Mouse (Mus musculus) lung, embryonic 15.5 days (tissue): Measurements from ENCODE around the gene Gucy1a1. TPM values are rescaled to one million over a fixed set of nuclear protein-coding genes. Genes with fewer than 3 reads are reported as not detected.
A peak's percentile ranks its signal among the peaks of the same experiment; 100 is the strongest.

ENCODE experiments used
- ATAC-seq: fragments of 200-750 bp; cut with Nextera tagmentation; 2 replicates; pipeline ENCODE4 v1.8.0; 2017; ENCODE audit warnings: moderate number of reproducible peaks, borderline replicate concordance; ENCODE audit not compliant: low FRiP score, low TSS enrichment; ENCODE audit errors: extremely low read depth
- H3K27ac ChIP-seq: fragments of 300-500 bp; sonication (generic); 2 replicates; pipeline ENCODE4 v1.5.1; 2015; ENCODE audit warnings: moderate library complexity, mild to moderate bottlenecking, inconsistent platforms
- H3K27me3 ChIP-seq: fragments of 300-500 bp; sonication (generic); 2 replicates; pipeline ENCODE4 v1.6.1; 2015; ENCODE audit warnings: inconsistent platforms
- H3K36me3 ChIP-seq: fragments of 300-500 bp; sonication (generic); 2 replicates; pipeline ENCODE4 v1.6.1; 2015; ENCODE audit warnings: inconsistent platforms
- H3K4me1 ChIP-seq: fragments of 300-500 bp; sonication (generic); 2 replicates; pipeline ENCODE4 v1.6.1; 2015; ENCODE audit warnings: inconsistent platforms
- H3K4me2 ChIP-seq: fragments of 300-500 bp; sonication (generic); 2 replicates; pipeline ENCODE4 v1.6.1; 2015; ENCODE audit warnings: inconsistent platforms, mild to moderate bottlenecking, moderate library complexity
- H3K4me3 ChIP-seq: fragments of 300-500 bp; sonication (generic); 2 replicates; pipeline ENCODE4 v1.5.1; 2015; ENCODE audit warnings: mild to moderate bottlenecking, inconsistent platforms
- H3K9ac ChIP-seq: fragments of 300-500 bp; sonication (generic); 2 replicates; pipeline ENCODE4 v1.6.1; 2015; ENCODE audit warnings: inconsistent platforms
- H3K9me3 ChIP-seq: fragments of 300-500 bp; sonication (generic); 2 replicates; pipeline ENCODE4 v1.6.1; 2016; ENCODE audit warnings: inconsistent platforms
- WGBS: fragments of 180-500 bp; shearing (Covaris S2); methylation state at CpG from one replicate; pipeline ENCODE4 v1.1.7; 2015; 5-methylcytosine and 5-hydroxymethylcytosine counted together
- microRNA-seq: library from miRNA; unstranded; fragments of <30 nt; microRNA quantifications from one replicate; pipeline ENCODE4, GENCODE M21; 2016
- polyA plus RNA-seq: library from polyadenylated mRNA; unstranded; fragments of >200 nt; fragmentation: Nextera tagmentation; extraction: Ambion mirVana; gene quantifications from 2 replicates; pipeline ENCODE4 v1.2.1, GENCODE M21; 2015

The Gucy1a1 gene
- polyA plus RNA-seq, 1 experiment from 2014 or later: 98.8 TPM

DNA sequence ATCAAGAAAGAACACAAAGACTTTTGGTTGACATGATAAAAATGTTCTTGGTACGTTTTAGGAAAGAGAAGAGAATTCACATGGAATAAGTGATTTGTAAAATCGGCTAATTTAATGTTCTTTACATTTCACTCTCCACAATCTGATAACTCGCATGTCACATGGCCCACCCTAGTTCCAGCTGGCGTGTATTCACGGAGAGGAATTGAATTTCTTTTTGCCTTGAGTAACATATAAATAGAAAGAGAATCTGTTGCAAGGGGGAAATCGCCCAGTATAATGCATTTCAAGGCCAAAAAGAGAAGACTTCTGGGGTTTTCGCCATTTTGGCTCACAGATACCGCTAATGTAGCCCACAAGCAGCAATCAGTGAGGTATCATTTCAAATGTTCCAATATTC is 99.5 kb downstream of the Gucy1a1 start:
- ATAC-seq: no peak
- no peak overlapping the region for H3K4me2 ChIP-seq
- H3K27ac ChIP-seq: peak overlapping the region; percentile 42
- H3K27me3 ChIP-seq: no peaks in the 10 kb centered on the region
- 62% methylated on average over 8 of the region's 8 CpGs for WGBS
- no peaks in the 10 kb centered on the region for H3K9me3 ChIP-seq
- no peak overlapping the region for H3K4me3 ChIP-seq
- H3K36me3 ChIP-seq: no peaks in the 10 kb centered on the region
- peaks cover 53% of the 10 kb centered on the region for H3K4me1 ChIP-seq
- no peak overlapping the region for H3K9ac ChIP-seq

DNA sequence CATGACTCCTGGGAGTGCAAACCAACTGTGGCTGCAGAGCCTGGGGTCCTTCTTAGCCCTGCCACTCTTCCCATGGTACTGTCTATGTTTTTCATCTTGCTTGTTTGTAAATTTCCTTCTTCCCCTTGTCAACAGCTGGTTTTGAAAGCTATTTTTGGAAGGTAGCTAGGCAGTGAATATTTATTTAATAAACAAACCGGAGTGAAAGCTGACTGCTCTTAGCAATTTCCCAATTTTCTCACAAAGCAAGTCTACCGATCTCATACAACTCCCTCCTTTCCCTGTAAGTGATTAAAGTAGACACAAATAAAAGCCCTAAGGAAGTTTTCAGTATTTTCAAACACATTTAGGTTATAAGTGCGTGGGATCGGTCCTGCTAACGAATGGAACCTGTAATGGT is 100.7 kb downstream of the Gucy1a1 start:
- no peak overlapping the region for H3K9ac ChIP-seq
- WGBS: 55% methylated on average over 5 of the region's 5 CpGs
- H3K27me3 ChIP-seq: no peaks in the 10 kb centered on the region
- H3K36me3 ChIP-seq: peaks cover 1% of the 10 kb centered on the region; the same call in 1 of the 2 replicates
- H3K27ac ChIP-seq: peak overlapping the region; percentile 77
- H3K4me2 ChIP-seq: no peak overlapping the region
- peak; percentile 41; the same call in 1 of the 2 replicates for ATAC-seq
- no peak overlapping the region for H3K4me3 ChIP-seq
- H3K9me3 ChIP-seq: no peaks in the 10 kb centered on the region
- peaks cover 49% of the 10 kb centered on the region for H3K4me1 ChIP-seq

DNA sequence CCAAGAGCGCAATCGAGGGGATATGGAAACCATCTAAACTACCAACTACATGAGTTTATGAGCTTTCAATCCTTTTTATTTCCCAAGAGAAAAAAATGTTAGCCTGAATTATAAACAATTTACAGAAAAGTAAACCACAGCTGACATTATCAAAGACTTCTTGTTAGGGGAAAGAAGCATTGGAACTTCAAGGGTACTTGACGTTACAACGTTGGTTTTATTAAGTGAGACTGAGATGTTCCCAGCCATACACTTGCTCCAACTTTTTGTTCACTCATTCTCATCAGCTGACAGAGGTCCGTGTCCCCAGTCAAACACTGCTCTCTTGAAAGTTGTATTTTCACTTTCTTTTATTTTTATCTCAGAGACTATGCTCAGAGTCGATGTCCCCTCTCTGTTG is 101.9 kb downstream of the Gucy1a1 start:
- 25% methylated on average over 6 of the region's 6 CpGs for WGBS
- H3K9me3 ChIP-seq: no peaks in the 10 kb centered on the region
- peak overlapping the region; percentile 82 for H3K27ac ChIP-seq
- peaks cover 6% of the 10 kb centered on the region; the same call in 1 of the 2 replicates for H3K36me3 ChIP-seq
- no peak overlapping the region for H3K4me3 ChIP-seq
- H3K27me3 ChIP-seq: no peaks in the 10 kb centered on the region
- no peak overlapping the region; the same call in 1 of the 2 replicates for H3K4me2 ChIP-seq
- peaks cover 36% of the 10 kb centered on the region for H3K4me1 ChIP-seq
- no peak overlapping the region for H3K9ac ChIP-seq
- ATAC-seq: peak; percentile 62; the same call in 1 of the 2 replicates

Small RNA genes lying within 50 kb of the gene (microRNA-seq; reads per million reads assigned to microRNA genes)
- not detected for gene Mir7010

Other genes with a start within 250 kb of the Gucy1a1 start
- gene Ctso, start 213.2 kb downstream of the Gucy1a1 start, polyA plus RNA-seq: 19.4 and 22.9 TPM in 2 replicates
- gene Tdo2, start 169.6 kb downstream of the Gucy1a1 start, polyA plus RNA-seq: 2.3 and 3.0 TPM in 2 replicates
- gene Asic5, start 163.5 kb downstream of the Gucy1a1 start, polyA plus RNA-seq: not detected in 2 replicates
- gene Gucy1b1, start 71.1 kb downstream of the Gucy1a1 start, polyA plus RNA-seq: 76.5 and 79.2 TPM in 2 replicates
- 8.1 and 8.4 TPM in 2 replicates for gene Map9, start 212.3 kb upstream of the Gucy1a1 start, polyA plus RNA-seq